Mouse (Mus musculus): Measurements from ENCODE around the gene Cdh13.

Cdh13 gene

DNA sequence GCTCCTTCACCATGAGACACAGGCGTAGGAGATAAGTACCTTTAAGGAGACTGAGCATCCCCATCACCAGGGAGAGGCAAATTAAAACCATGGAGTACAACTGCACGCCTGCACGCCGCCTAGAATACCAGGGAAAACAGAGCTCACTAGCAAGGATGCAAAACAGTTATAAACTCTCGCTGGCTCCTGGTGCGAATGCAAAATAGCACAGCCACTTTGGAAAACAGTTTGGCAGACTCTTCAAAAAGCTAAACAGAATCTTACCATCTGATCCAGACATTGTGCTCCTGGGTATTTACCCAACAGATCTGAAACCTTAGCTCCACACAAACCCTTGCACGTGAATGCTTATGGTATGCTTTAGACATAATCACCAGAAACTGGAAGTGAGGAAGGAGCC, 506.1 kb downstream of the Cdh13 start:
- no peak for DNase-seq (ENCODE audit: low read depth in 2 of 2, low spot score in 2 of 2)

DNA sequence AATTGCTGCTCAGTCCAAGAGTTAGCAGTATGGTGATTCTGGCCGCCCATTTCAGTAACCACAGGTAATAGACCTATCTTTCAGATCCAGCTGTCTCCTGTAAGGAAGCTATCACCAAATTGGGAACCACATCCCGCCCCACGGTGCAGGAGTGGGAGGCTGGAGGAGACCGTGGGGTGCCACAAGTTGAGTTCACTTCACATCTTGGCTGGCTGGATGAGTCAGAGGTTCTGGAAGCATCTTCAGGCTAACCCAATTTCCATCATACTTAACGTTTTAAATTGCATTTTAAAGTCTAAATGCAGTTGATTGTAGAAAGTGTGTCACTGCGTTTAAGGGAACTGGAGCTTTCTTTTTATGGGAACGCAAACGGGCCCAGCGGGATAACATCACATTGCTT, 511.4 kb downstream of the Cdh13 start:
- DNase-seq (ENCODE audit: low read depth in 2 of 2, low spot score in 2 of 2): no peak

DNA sequence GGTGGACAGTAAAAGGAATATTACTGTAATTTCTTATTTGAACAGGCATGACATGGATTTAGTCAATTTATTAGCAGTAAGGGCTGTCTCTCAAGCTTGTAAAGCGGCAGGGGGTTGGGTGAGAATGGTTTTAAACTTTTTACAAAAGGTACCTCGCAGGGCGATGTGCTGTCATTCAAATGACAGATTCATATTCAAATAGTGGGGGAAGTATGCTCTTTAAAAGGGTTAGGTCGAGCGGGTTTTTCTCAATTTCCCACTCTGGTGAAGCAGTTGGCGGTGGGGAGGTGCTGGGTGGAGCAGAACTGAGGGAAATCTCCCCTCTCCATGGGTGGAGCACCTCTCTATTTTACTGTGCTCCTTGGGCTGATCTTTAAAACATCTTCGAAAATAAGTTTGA, 513.0 kb downstream of the Cdh13 start:
- no peak for DNase-seq (ENCODE audit: low read depth in 2 of 2, low spot score in 2 of 2)

DNA sequence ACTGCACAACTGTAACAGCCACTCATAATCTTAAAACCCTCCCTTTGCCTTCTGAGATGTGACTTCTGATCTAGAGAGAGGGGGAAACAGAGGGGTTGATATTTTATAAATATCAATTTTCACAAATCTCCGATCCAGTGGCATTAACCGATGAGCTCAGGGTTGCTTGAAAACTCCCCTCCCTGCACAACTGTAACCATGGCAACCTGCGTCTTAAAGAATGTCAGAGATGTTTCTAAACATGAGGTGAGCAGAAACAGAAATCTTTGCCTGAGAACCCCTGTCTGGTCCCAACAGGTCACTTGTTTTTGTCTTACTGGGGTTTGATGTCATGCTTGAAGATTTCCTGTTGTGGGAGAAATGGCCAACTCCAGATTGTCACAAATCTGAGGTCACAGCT, 513.6 kb downstream of the Cdh13 start:
- no peak for DNase-seq (ENCODE audit: low read depth in 2 of 2, low spot score in 2 of 2)

DNA sequence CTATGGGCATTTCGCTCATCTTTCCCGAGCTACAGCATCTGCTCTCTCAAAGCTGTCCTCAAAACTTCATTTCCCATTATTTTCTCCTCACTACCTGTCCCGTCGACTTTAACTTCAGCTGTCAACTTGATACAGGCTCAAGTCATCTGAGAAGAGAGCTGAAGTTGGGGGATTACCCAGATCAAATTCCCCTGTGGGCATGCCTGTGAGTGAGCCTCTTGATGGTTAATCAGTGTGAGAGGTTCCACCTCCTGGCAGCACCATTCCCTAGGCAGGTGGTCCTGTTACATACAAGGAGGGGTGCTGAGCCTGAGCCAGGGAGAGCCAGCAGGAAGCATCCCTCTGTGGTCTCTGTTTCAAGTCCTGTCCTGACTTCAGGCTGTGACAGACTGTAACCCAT, 519.6 kb downstream of the Cdh13 start:
- DNase-seq (ENCODE audit: low read depth in 2 of 2, low spot score in 2 of 2): no peak

DNA sequence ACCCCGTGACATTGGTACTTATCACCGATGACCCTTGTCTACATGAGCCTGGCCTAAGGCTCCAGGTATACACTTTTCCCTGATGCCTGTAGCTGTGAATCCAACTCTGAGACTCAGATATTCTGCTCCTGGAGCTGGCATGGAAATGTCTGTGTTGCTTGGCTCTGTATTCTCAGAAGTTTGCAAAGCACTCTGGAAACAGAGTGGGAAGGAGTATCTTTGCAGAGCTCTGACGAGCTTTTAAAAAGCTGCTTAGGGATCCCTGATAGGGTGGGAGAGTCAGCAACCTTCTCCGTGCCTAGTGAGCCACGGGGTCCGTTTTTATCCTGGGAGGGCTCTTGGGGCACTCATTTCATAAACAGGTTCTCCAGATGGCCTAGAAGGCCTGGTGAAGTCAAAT, 526.1 kb downstream of the Cdh13 start:
- no peak for DNase-seq (ENCODE audit: low read depth in 2 of 2, low spot score in 2 of 2)

DNA sequence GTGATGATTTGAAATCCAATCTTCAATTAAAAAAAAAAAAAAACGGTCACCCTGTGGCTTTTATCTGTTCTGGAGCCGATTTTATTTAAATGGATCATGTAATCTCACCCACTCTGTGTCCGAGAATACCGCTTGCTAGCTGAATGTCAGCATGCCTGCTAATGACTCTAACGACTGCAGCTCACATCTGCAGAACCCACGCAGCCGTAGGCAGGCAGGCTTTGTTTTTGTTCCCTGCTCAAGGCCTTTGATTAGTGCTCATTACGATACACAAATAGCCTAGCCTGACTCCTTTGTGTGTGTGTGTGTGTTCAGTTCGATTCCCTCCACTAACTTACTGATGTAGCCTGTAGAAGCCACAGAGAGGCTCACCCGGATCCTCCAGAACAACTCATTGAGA, 531.5 kb downstream of the Cdh13 start:
- DNase-seq (ENCODE audit: low read depth in 2 of 2, low spot score in 2 of 2): no peak

DNA sequence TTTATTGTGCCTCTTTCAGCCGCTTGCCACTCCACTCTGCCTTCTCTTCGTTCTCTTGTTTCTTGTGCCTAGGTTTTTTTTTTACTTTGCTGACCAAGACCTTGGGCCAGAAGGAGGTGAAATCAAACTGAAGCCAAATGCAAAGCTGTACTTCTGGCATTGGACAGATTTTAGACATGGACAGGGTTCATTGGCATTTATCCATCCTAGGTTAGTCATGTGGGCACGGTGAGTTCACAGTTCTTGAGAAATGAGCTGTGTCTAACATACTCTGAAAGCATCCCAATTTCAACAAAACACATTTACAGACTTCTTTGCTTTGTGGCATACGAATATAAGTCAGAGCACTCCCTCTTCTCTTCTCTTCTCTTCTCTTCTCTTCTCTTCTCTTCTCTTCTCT, 543.2 kb downstream of the Cdh13 start:
- DNase-seq (ENCODE audit: low read depth in 2 of 2, low spot score in 2 of 2): no peak

DNA sequence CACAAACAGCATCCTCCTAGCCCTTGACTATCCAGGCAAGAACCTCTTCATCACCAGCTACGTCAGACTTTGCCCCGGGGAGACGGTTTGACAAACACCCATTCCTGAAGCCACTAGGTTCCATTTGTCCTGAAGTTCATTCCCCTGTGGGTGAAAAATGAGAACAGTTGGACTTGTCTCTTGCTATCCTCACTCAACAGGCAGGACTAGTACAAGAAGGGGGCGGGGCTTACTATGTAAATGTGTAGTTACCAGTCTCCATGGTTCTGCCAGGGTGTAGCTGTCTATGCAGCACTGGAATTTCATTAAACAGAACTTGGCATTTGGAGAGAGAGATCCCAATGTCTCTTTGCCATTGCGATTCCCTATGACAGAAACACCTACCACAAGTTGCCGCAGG, 544.2 kb downstream of the Cdh13 start:
- DNase-seq (ENCODE audit: low read depth in 2 of 2, low spot score in 2 of 2): no peak

DNA sequence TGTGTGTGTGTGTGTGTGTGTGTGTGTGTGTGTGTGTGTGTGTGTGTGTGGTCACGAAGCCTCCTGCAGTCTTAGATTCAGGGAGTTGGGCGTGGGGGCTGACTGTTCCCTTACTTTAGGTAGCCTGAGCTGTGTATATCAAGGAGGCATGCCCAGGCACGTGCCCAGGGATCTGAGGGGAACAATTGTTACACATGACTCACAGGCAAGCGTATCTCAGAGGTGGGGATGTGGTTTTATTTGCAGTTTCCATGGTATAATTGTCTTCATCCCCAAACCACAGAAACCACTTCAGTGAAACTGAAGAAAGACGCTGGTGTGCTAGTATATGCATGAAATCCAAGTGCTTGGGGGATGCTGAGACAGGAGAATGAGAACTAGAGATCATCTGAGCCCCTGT, 546.8 kb downstream of the Cdh13 start:
- DNase-seq (ENCODE audit: low read depth in 2 of 2, low spot score in 2 of 2): peak in 1 of 2 experiments; percentile 7

DNA sequence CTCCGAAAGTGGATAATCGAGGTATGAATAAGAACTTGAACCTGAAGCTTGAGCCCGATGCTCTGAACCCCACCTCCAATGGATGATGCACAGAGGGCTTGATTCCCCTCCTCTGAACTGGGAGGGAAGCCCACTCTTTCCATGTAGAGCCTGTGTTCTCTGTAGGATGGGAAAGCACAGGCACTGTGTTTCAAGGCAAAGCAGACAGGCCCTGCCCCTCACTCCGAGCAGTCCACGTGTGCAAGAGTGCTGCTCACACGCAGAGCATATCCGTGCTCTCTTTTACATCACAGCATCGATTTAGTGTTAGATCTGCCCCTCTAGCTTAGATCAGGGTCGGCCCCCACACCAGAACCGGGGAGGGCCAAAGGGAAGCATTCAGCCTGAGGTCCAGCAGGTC, 547.5 kb downstream of the Cdh13 start:
- DNase-seq (ENCODE audit: low read depth in 2 of 2, low spot score in 2 of 2): no peak

DNA sequence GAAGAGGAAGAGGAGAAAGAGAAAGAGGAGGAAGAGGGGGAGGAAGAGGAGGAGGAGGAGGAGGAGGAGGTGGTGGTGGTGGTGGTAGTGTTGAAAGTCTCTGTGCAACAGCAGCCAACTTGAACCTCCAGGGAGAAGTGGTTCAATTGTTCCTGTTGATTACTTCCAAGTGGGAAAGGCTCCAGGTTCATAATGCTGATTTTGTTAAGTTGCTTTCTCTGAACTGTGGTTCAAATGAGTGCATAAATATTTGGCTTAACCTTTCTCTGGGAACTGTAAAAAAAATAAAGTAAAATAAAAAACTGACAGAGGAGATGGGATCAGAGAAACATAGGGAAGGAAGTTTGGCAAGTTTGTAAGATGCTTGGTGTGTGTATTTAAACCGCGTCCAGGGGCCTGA, 555.3 kb downstream of the Cdh13 start:
- DNase-seq (ENCODE audit: low read depth in 2 of 2, low spot score in 2 of 2): no peak

DNA sequence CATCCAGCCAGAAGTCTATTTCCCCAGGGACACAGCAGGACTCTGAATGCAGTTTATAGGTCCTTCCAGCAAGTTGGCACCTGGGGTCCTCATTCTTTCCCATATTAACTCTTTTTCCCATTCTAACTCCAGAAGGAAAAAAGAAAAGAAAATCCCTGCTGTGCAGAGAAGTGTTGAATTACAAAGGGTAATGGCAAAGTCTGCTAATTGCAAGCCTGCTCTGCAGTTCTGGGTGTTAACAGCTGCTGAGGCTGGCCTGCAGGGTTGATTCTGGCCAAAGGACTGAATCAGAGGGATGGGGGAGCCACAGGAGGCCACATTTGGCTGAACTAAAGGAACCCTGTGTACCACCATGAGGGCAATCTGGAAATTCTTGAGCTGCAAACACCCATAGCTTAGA, 562.2 kb downstream of the Cdh13 start:
- no peak for DNase-seq (ENCODE audit: low read depth in 2 of 2, low spot score in 2 of 2)

DNA sequence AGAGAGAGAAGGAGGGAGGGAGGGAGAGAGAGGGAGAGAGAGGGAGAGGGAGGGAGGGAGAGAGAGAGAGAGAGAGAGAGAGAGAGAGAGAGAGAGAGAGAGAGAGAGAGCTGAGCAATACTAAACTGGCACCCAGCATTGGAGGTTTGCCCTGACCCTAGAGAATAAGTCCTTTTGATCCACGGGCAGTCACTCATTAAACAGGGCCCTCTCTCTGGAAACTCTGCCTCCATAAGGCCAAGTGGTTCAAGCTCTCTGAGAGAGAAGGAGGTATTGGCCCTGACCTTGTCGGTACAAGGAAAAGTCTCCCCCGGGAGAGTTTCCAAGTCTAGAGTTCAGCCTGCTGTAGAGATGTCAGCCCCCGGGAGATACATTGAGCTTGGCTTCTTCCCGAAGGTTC, 564.5 kb downstream of the Cdh13 start:
- DNase-seq (ENCODE audit: low read depth in 2 of 2, low spot score in 2 of 2): no peak

DNA sequence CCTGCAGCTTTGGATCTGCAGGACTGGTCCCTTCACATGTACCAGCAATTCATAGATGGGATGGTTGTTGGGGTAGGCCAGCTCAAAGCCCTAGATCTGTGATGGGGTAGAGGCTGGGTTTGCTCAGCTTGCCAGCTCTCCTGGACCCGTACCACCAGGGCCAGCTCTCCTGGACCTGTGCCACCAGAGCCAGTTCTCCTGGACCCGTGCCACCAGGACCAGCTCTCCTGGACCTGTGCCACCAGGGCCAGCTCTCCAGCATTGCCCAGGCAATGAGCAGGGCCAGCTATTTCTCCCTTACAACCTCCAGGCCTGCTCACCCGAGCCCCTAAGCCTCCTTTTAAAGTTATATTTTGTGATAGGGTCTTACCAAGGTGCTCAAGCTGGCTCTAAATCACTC, 566.0 kb downstream of the Cdh13 start:
- DNase-seq (ENCODE audit: low read depth in 2 of 2, low spot score in 2 of 2): no peak

DNA sequence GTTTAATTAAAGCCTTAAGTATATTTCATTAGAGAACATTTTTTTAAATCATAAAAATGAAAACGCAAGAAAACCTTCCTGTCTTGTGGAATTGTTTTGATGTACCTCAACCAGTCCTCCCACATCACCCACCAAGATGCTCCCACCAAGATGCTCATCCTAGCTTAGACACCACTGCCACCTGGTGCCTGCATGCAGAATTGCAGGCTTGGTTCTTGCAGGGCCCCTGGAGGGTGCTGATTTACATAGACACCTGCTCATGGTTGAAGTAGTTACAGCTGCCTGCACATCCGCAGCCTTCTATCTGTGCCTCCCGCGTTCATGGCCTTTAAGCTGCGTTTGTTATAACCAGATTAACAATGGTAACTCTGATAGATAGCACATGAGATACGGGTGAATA, 566.8 kb downstream of the Cdh13 start:
- DNase-seq (ENCODE audit: low read depth in 2 of 2, low spot score in 2 of 2): peak in 1 of 2 experiments; percentile 6

DNA sequence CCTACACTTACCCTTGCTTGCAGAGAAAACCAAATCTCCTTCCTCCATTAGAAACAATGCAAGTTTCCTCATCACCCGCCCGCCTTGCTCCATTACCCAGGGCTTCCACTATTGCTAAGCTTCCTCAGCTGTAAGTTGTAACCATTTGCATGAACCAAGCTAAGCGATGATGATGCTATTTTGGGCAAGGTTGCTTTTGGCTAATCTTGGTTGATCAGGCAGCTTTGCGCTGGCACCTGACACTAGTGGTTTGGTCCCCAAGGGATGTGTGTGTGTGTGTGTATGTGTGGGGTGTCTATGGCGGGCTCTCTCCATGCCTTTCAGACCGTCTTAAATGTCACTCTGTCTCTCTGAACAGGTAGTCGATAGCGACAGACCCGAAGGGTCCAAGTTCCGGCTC, 567.8 kb downstream of the Cdh13 start:
- no peak for DNase-seq (ENCODE audit: low read depth in 2 of 2, low spot score in 2 of 2)

DNA sequence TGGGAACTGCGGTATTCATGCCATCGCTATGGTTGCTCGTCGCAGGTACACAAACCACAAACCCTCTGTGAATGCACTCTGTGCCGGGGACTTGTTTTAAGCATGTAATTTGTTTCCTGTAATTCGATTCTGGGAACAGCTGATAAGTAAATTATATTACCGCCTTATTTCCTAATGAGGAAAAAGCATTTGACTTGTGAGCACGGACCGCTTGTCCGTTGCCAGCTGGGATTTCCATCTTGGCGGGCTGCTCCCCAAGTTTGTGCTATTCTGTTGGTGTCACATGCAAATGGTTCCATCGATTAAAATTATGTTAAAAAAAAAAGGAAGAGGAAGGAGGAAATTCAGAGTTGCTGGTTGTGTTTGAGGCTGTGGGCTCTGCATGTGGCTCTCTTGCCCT, 569.3 kb downstream of the Cdh13 start:
- no peak for DNase-seq (ENCODE audit: low read depth in 2 of 2, low spot score in 2 of 2)

DNA sequence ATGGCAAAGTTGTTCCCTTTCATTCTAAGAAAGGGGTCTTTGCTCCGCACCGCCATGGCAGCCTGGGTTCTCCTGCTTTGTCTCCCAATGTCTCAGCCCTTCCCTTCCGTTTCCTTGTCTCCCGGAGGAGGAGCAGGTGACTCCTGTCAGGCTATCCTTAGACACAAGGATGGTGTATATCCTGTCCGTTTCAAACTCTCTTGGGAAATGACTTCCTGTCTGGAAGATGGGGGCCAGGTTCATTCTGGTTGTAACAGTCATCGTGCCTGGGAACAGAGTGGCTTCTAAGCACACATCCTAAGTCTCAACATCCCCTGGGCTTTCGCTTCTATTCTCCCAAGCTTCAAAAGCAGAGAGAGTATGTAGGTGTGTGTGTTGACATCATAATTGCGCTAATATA, 571.1 kb downstream of the Cdh13 start:
- DNase-seq (ENCODE audit: low read depth in 2 of 2, low spot score in 2 of 2): no peak

DNA sequence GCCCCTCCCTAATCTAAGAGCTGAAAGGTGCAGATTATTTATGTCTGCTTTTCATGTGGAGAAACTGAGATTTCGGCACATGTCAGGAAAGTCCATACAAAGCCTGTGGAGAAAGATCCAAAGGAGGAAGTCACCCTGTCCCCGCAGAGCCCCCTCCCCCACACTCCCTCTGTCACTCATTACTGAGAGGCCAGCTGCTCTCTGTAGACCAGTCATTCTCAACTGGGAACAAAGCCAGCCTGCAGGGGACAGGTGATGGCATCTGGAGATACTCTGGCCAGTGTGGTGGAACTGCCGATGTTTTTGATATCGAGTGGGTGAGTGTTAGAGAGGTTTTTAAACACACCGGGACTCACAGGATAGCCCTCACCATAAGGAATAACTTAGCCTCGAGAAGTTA, 582.8 kb downstream of the Cdh13 start:
- no peak for DNase-seq (ENCODE audit: low read depth in 2 of 2, low spot score in 2 of 2)

DNA sequence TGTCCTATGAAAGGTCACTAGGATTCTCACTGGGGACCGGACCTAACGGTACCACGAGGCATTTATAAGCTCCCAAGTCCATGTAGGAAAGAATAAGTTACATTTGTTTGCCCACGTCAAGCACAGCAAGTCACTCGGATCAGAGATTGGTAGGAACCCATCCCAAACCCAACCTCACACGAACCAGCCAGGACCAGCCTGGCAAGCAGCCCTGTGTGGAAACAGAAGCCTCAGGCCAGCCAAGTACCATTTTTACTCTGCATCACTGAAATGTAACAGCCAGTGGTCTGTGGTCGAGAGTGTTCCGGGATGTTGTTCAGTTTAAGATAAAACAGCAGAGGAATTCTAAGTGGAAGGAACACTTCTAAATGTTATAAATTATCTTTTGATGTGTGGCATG, 587.2 kb downstream of the Cdh13 start:
- no peak for DNase-seq (ENCODE audit: low read depth in 2 of 2, low spot score in 2 of 2)

DNA sequence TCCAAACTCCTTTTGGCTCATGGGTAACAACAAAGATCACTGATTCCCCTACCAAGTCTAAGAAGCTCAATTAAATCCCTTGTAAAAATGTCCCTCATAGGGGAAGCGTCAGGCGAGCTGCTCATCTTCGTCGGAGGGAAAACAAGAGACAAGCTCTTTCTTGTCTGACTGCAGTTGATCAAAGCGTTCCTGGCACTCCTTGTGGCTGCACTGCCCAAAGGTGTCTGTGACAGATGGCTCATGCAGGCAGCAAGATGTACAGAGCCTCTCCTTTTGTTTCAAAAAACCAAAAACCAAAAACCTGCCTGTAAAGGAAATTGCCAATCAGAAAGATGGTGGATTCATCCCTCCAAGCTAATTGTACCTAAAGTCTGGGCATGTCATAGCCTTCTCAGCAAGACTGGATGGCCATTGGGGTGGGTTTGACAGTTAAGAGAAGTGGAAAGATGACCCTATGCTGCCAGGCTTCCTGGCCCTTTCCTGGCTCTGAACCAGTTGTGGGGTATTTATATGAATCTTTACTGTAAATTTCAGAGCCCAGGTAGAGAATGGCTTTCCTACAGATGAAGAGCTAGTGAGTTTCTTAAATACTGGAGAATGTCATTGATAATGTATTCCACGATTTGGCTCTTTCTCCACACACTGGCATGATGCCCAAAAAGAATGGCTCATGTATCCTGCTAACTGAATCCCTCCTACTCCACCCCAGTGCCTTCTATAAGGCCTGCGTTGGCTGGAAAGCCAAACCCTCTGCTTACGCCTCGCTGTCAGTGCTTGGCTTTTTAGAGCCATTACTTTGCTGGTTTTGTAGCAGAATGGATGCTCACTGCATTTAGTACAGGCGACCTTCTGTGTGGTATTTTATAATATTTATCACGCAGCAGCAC, 596.6 kb downstream of the Cdh13 start:
- no peak for DNase-seq (ENCODE audit: low read depth in 2 of 2, low spot score in 2 of 2)

DNA sequence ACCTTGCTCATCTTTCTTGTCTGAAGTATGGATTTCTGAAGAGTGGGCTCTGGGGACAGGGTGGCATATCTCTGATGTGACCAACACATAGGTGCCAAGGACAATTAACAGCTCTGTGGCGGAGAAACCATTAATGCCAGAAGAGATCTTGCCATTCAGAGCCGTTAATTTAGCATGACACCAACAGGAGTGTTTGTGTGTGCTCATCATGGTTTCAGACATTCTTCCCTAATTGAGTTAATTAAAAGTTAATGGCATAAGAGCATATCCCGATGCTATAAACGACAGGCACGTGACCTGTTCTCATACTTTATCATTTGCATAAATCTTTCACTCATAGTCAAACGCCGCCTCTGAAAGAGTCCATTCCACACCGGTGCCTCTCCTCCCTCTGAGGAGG, 600.8 kb downstream of the Cdh13 start:
- DNase-seq (ENCODE audit: low read depth in 2 of 2, low spot score in 2 of 2): no peak

All from CD8-positive naive resting alpha-beta T cell, adult 2 months (primary cell).